Mouse (Mus musculus): Measurements from ENCODE around the gene Dhrs4.

Gene Dhrs4

DNA sequence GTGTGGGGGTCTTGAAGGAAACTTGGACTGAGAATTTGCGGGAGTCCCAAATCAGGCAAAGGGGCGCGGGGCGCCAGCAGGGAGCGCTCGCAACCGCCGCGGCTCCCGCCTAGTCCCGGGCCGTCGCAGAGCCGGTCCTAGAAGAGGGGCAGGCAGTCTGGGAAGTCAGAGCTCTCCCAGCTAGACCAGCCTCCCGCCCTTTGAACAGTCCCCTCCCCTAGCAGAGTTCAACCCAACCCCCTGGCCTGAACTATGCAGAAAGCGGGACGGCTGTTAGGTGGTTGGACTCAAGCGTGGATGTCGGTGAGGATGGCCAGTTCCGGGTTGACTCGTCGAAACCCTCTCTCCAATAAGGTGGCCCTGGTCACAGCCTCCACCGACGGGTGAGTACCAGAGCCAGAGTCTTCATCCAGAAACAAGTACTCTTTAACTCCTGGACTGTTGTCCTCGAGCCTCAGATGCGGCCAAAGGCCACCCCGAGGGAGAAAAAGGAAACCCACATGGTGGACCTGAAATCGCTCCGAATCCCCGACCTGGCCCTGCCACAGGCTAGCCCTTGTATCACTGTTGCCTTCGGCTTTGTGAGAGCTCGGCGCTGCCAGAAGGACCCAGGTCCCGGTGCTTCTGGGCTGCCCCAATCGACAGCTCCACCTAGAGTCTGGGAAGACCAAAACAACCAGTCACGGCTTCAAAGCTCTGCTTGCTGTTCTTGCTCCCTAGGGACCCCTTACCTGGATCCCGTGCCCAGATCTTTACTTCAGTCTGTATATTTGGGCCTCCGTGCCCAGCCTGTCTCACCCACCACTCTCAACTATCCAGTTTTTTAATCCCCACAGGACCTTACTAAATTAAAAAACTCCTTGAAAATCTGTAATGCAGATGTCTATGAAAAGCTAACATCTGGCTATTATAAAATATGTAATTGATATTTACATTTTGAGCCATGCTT lies at the start of gene Dhrs4:
Gene Dhrs4, plus strand, starts transcription at position 108 of the 949 bp plus-strand sequence.
- peak; percentile 91 for DNase-seq (ENCODE audit: low read depth)

DNA sequence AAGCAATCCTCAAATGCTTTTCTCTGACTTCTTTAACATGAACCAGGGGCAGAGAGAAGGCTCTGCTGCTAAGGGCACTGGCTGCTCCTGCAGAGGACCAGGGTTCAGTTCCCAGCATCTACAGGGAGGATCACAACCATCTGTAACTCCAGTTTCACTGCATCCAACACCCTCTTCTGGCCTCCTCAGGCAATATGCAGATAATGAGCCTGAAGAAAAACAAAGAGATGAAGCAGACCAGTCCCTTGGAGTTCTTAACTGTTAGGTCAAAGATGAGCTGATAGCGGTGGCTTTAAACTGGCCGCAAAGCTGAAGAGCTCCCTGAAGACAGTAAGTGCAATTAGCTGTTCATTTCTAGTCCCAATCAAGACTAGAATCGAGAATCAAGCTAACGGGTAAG lies 48.3 kb upstream of the Dhrs4 start:
- DNase-seq (ENCODE audit: low read depth): no peak

DNA sequence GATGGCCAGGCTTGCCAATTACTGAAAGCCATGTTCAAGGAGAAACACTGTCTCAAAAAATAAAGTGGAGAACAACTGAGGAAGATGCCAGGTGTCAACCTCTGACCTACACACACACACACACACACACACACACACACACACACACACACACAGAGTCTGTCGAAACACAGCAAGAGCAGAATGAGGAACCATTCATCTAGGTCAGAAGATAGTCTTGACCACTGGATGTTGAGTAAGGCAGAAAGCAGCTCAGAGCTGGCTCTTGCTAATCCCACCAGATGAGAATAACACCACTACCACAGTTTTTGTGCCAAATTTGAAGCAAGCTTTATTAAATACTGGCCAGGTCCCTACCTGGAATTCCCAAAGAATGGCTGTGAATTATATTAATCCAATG lies 45.5 kb upstream of the Dhrs4 start:
- DNase-seq (ENCODE audit: low read depth): peak; percentile 57

DNA sequence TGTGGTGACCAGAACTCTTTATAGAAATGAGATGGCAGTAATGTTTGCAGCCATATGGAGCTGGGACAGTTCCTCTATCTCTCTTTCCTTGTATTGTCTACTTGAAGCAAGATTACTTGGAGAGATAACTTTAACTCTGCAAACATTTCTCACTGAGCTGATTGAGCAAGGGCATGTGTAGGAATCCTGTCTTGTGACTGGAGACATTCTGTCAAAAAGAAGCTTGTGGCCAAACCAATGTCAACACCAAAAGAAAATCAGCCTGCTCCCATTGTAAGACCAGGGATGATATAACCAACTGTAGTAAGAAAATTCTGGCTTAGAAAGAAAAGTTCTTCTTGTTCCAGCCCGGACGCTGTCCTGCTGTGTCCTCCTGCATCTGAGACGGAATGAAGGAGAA lies 43.7 kb upstream of the Dhrs4 start:
- peak; percentile 32 for DNase-seq (ENCODE audit: low read depth)

DNA sequence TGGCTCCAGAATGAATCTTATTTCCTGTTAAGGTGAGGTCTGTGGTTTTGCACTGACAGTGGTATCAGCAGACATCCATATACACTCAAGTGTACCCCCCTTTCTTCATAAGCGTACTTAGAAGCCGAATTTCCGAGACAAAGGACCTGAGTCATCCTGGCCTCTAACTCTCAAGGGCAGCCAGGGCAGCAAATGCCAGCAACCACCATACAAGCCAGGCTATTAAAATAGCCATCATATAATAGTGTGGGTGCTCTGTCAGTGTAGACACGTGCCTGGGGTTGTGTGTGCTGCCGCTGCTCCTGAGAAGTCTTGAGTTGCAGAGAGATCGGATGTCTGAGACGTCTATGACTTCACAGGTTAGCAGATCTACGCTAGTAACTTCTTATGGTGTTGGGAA lies 41.4 kb upstream of the Dhrs4 start:
- peak; percentile 17 for DNase-seq (ENCODE audit: low read depth)

DNA sequence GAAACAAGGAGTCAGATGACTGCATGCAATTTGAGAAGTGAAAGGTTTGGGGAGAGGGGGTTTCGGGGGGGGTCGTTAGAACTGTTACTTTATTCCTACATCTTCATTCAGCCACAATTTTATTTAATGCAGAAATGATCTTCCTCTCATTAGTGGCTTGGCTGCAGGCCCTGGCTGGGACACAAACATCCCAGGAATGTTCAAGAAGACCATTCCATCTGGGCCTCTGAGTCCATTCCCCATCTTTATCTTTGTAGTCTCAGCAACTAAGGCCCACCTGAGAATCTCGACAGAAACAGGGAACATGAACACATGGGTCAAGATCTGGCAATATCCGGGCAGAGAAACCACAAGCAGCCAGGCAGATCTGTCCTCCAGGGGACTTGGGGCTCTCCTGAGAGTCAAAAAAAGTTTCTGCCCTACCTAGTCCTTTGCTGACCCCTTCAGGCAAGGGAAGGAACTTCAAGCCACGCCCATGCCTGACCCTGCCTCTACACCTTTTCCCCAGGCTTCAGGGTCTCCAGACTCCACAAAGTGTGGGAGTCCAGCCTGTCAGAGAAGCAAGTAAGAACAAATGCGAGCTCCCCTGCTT lies 40.3 kb upstream of the Dhrs4 start:
- DNase-seq (ENCODE audit: low read depth): peak; percentile 87

DNA sequence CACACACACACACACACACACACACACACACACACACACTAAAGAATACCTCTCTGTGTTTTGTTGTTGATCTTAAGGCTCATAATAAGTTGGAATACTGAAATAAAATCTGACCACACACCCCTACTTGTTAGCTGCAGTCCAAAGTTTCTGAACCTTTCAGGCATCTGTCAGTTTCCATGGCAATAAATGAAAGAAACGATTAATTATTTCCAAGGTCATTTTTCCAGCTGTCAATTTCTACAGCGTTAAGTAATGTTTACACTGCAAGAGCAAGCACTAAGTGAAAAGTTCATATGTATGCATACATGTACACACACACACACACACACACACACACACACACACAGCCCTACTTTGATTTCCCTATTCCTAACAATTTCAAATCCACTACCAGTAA lies 20.9 kb upstream of the Dhrs4 start:
- no peak for DNase-seq (ENCODE audit: low read depth)

DNA sequence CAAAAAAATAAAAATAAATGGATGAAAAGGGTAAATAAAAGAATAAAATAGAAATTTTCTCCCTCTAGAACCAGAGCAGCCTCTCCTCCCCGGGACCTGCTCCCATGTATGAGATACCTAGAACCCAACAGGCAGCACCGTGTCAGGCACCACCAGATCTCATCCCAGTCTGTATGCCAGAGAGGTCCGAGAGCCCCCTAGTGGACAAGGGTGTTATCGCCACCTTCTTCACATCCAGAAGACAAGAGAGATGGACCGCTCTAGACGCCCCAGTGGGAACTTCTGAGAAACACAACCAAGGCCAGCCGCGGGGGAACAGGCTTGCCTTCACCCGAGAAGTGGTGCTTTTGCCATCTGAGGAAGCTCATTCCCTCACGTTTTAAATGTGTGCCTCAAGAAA lies 20.3 kb upstream of the Dhrs4 start:
- DNase-seq (ENCODE audit: low read depth): peak; percentile 73

DNA sequence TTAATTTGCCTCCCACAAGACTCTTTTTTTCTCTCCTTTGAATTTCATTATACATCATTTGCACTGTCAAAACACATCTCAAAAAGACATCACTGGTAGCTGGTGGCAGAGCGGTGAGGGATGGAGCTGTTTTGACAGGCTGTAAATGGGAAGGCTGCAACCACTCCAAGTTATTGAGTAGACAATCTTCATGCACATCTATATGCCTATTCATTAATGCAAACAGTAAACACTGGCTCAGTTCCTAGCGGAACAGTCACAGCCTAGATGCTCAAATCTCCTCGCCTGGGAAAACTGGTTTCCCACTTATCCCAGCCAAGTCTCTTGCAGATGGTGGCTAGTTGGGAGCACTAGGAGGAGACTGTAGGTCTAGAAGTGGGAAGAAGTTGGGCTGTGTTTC lies 19.8 kb upstream of the Dhrs4 start:
- DNase-seq (ENCODE audit: low read depth): no peak

DNA sequence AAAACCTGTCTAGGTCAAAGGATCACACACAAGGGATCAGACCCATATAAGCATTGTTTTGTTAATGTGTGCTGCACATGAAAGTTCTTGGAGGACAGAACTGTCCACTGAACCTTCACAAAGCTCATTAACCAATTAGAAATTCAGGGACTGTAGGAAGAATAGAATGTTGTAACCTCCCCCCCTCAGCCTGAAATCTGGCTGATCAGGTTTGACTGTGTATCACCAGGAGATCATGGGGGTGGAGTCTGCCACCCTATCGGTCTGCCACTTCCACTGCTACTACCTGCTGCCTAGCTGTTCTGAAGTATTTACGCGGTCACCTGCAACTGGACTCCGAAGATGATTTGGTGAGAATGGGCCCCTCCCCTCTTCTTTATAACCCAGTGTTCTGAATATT lies 18.8 kb upstream of the Dhrs4 start:
- no peak for DNase-seq (ENCODE audit: low read depth)

DNA sequence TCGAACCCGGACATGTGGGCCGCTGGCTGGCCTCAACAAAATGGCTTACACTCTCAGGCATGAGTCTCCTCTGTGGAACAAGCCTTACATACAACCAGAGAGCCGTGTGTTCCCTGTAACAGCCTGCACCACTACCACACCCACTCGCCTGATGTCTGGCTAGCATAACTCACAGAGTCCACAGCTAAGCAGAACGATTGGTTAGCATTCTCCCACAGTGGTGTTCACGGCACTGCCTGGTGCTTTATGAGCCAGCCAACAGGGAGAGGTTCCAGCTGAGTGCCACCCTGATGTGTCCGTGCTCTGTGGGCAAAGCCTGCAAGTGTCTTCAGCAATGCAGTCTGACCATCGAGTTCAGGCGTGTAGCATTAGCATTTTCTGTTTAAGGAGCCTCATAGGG lies 18.3 kb upstream of the Dhrs4 start:
- DNase-seq (ENCODE audit: low read depth): no peak

DNA sequence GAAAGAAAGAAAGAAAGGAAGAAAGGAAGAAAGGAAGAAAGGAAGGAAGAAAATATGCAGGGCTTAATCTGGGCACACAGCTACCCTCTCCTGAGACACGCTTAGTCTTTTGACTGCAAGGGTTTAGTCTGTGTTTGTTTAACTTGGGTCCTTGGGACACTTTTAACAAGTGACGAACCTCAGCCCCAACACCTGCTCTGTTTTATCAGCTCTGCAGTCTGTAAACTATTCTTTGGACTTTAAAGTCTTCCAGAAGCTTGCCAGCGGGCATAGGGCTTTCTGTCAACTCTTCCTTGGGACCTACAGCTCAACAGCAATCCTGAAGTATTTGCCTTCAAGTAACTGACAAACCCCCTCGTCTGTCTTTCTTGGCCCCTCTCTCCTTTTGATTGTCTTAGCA lies 16.8 kb upstream of the Dhrs4 start:
- DNase-seq (ENCODE audit: low read depth): no peak

DNA sequence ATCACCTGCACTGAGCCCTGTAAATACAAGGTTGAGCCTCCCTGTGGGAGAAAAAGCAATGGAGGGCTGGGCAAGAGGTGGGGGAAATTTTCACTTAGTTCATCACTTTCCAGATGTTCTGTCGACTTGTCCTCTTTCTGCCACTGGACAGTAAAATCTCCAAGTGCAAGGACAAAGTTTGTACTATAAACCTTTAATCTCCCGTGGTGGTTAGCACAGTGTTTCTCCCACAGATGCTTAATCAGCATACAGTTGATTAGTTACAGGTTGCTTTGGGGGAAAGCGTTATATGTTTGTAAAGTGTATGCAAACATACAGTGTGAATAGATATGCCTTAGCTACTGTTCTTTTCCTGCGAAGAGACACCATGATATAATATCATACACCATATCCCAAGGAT lies 12.1 kb upstream of the Dhrs4 start:
- DNase-seq (ENCODE audit: low read depth): no peak

DNA sequence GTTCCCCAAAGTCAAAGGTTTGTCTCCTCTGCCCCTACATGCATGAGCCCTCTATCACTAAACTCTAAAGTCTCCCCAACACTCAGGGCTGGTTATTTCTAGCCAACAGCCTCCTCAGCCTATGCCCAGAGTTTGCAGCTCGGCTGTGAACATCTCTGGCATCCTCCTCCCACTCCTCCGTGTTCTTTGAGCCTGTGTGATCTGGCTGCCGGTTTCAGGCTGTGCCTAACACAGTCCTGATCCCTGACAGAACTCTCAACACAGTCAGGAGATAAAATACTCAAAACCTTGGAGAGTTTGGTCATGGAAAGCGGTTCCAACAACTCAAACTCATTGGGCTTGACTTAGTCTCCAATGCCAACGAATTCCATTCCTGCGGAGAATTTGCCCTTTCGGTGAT lies 11.4 kb upstream of the Dhrs4 start:
- DNase-seq (ENCODE audit: low read depth): no peak

DNA sequence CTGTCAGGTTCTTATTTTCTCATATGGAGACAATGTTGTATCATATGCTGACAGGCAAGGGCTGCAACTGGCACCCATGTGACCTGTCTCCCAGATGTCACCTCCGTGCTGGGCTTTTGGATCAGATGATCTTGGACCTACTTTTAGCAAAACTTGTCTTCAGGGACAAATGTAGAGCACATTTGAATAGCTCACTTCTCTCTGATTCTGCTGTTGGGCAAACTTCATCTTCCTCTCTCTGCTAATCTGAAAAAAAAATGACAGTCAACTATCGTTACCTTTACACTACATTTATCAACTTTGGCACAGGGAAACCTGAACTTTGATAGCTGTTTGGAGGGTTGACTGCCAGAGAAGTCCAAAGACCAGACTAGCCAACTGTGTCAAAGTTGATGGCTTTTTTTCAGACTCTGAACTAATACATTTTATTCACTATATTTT lies 10.2 kb upstream of the Dhrs4 start:
- no peak for DNase-seq (ENCODE audit: low read depth)

DNA sequence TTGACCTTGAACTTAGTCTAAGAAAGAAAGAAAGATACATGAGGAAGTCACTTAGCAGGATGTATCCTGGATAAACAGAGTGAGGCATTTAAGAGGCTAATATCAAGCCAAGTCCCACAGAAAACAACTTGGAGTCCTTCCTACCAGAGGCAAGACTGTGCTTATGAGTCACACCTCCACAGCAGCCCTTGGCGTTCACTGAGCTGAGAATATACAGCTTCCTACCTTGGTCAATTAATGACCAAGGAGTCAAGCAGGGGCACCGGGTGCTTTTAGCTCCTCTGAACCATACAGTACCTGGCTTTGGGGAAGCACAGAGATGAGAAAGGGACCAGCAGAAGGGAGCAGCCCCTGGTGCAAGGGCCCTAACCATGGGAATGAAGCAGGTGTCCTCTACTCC lies 9.5 kb upstream of the Dhrs4 start:
- no peak for DNase-seq (ENCODE audit: low read depth)

DNA sequence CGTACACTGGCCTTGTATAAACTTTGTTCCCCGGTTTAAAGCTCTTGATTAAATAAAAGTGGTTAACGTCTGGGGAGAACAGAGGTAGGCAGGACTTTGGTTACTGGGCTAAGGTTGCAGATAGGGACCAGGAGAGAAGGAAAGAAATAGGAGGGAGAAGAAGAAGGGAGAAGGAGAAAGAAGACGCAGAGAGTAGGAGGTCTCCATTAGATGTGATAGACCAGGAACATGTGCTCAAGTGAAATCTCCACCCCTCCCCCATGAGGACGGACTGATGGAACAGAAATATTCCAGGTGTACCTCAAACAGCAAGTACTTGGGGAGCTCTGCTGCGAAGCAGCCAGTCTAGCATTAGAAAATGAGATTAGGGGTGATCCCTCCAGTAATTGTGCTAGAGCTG lies 8.7 kb upstream of the Dhrs4 start:
- DNase-seq (ENCODE audit: low read depth): no peak

DNA sequence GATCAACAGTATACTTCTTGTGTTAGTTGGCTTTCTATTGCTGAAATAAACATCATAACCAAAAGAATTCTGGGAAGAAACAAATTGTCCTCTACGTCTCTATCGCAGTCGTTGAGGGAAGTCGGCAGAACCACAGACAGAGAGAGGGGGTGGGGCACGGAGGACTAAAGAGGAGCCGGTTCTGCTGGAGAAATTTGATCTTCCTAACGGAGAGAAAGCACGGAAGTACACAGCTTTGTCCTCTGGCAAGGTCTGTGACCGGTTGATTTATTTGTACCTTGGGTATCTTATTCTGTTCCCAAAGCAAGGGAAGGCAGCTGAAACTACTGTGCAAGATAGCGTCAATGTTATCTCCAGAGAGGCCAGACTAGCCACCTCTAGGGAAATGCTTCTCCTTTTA lies 7.8 kb upstream of the Dhrs4 start:
- DNase-seq (ENCODE audit: low read depth): no peak

DNA sequence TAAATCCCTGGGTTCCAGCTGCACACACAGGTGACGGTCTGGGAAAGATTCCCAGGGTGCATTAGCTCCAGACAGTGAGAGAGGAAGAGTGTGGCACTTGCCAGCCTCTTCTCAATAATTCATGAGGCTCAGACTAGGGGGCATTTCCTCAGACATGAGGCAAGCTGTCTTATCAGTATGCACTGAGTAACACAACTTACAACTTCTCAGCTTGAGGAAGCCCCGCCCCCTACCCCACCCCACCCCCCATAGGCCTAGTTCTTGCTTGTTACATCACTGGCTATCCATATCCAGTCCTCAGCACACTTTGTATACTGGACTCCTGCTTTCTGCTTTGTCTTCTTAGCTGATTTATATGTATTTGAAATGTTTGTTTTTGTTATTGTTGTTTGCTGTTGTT lies 2.9 kb upstream of the Dhrs4 start:
- DNase-seq (ENCODE audit: low read depth): peak; percentile 21

DNA sequence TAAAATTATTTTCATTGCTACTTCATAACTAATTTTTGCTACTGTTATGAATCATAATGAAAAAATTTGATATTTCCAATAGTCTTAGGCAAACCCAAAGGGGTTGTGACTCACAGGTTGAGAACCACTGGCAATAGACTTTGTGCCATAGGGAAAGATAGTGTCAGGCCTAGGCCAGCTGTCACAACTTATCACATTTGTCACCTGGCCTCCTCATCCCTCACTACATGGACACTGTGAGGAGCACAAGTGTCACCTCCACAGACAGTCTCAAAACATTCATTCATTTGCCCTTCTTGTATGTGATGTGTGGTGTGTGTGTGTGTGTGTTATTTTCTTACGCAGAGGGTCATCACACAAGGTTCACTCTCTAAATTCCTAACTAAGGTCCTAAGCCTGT lies 1.1 kb upstream of the Dhrs4 start:
- no peak for DNase-seq (ENCODE audit: low read depth)

DNA sequence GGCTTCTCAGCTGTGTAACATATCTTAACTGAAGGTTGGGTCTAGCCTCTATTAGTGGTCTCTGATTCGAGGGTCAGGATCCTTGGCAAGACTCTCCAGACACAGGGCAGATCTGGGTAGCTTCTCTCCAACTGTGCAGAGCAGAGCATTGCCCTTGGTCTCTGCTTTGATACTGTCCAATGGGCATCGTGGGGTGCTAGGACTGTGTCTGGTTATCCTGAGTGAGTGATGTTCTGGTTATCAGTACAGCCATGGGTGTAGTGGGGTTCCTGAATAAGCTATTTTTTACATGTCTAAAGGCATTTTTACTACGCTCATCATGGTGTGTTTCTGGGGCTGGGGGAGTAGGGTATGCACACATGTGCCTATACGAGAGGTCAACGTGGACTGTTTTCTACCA lies 729 bp upstream of the Dhrs4 start:
- DNase-seq (ENCODE audit: low read depth): no peak

DNA sequence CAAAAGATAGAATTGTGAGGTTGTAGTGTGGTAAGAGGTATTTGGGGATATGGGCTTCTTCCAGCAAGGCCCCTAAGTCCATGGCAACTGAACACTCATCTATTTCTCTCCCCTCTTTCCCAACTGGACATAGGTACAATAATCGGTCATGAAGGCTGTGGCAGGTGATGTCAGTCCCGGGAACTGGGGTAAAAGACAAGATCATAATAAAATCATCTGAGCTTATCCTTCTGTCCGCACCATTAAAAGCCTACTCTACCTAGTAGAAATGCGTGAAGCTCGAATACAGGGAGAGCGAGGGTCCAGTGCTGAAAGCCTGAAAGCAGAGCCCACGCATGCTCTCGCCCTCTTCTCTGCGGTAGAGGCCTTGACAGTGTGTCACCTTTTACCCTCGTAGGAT lies 1.1 kb downstream of the Dhrs4 start:
- DNase-seq (ENCODE audit: low read depth): no peak

DNA sequence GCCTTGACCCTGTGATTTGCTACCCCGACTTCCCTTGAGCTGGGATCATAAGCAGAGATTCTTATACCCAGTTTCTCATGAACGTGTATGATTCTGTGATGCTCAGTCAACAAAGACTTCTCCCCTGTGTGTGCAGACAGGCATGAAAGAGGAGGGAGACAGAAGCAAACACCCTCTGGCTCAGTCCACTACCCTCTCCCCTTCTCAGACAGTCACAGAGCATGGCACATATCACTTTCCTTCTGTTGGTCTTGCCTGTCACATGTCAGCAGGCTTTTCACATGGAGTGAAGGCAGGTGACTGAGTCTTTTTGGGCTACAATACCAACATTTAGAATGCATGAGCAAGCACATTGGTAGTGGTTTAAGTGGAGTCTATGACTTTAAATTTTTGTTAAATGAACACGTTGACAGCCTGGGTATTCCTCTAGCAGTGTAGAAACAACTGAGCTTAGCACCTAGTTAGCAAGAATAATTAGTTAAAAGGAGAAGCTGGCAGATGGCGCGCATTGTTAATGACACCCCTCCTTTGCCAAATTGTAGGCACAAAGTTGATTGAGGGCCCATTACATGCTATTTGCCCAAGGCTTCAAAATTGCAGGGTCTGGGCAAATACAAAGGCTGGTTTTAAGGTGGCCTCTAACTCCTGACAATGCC lies 6.0 kb downstream of the Dhrs4 start:
- DNase-seq (ENCODE audit: low read depth): no peak
